Mouse (Mus musculus) E14TG2a.4 (cell line): ENCODE results near the gene Acp2.

Source experiments
- CTCF ChIP-seq: conservative IDR thresholded peaks from 2 replicates; pipeline ENCODE4 v1.5.1; 2014; ENCODE audit warnings: low read length
- NANOG ChIP-seq: IDR thresholded peaks from 2 replicates; pipeline ENCODE4 v1.6.1; 2014; ENCODE audit warnings: borderline replicate concordance, low read length, mixed read lengths

- TF ChIP-seq CTCF (no peak), NANOG (no peak)
Measured at GRCm38 (mm10) chr2:91157002-91157752, 45.5 kb upstream of the Acp2 start.
